In genomic region chr9:57278268-57278667, GRCm38 (mm10) we compare ENCODE assay signal across 14 mouse cellular contexts. TPM values are rescaled to one million over a fixed set of nuclear protein-coding genes. Genes with fewer than 3 reads are reported as not detected.
DNase-seq lines count a peak whose midpoint lies in the region; ATAC-seq and TF ChIP-seq lines count a peak whose summit lies in the region.
"Had no signal": no experiment of that assay in that cellular context is flagged by ENCODE, and none has a peak within 500 bp of the region (broad histone marks: within the 10 kb centered on the region; RNA-seq: fewer than 3 reads in every experiment).

No protein-coding gene starts in this region.

- no peak for TF ChIP-seq POLR2A in MEL (IDR thresholded peaks at IDR 0.05; ENCODE audit: control insufficient read depth in 1 of 2, insufficient read depth in 1 of 2, low read depth in 1 of 2, low read length in 2 of 2, poor library complexity in 1 of 2)
- TF ChIP-seq POLR2A in thymus, adult 2 months (IDR thresholded peaks at IDR 0.05; ENCODE audit: control insufficient read depth, extremely low read depth, insufficient read depth, low read length, poor library complexity), result no peak

- H3K27me3 ChIP-seq in liver, embryonic 13.5 days, result peaks cover 51% of the 10 kb centered on the region
- peaks cover 9% of the 10 kb centered on the region for H3K27me3 ChIP-seq in liver, embryonic 11.5 days (replicated peaks; ENCODE audit: control insufficient read depth, insufficient read depth, low read length)
- H3K27me3 ChIP-seq in MEL (ENCODE audit: control insufficient read depth in 1 of 2, insufficient read depth in 2 of 2, low read length in 2 of 2), result no peaks in the 10 kb centered on the region
- H3K27me3 ChIP-seq in lung, postnatal 0 days (replicated peaks; ENCODE audit: insufficient read depth, low read length), result no peaks in the 10 kb centered on the region
- no peaks in the 10 kb centered on the region; the same call in 1 of the 2 replicates for H3K27me3 ChIP-seq in thymus, adult 2 months (ENCODE audit: control insufficient read depth, insufficient read depth, low read length)
- no peaks in the 10 kb centered on the region for H3K27me3 ChIP-seq in intestine, postnatal 0 days (replicated peaks; ENCODE audit: control insufficient read depth, insufficient read depth, low read length)
- H3K27me3 ChIP-seq: Patski had no signal

- no peak overlapping the region for H3K4me3 ChIP-seq in liver, embryonic 13.5 days (replicated peaks)
- no peak overlapping the region for H3K4me3 ChIP-seq in liver, embryonic 11.5 days (ENCODE audit: low read depth, low read length)
- no peak overlapping the region for H3K4me3 ChIP-seq in MEL (ENCODE audit: control insufficient read depth in 1 of 2, insufficient read depth in 1 of 2, low read depth in 2 of 2, low read length in 2 of 2)
- no peak overlapping the region for H3K4me3 ChIP-seq in lung, postnatal 0 days (ENCODE audit: low read depth, low read length)
- H3K4me3 ChIP-seq in thymus, adult 2 months (ENCODE audit: control insufficient read depth, insufficient read depth, low read length), result no peak overlapping the region
- no peak overlapping the region for H3K4me3 ChIP-seq in intestine, postnatal 0 days (ENCODE audit: low read depth, low read length)
- H3K4me3 ChIP-seq: limb, embryonic 12.5 days had no signal

- no peak for TF ChIP-seq EP300 in MEL (IDR thresholded peaks at IDR 0.05; ENCODE audit: low read depth in 1 of 2, low read length in 2 of 2)
- TF ChIP-seq EP300 in lung, postnatal 0 days (IDR thresholded peaks at IDR 0.05), result peak; percentile 98

- no peak overlapping the region for H3K4me2 ChIP-seq in liver, embryonic 13.5 days
- no peak overlapping the region for H3K4me2 ChIP-seq in liver, embryonic 11.5 days
- H3K4me2 ChIP-seq in lung, postnatal 0 days (replicated peaks; ENCODE audit: low read depth, low read length), result no peak overlapping the region
- H3K4me2 ChIP-seq in intestine, postnatal 0 days (replicated peaks; ENCODE audit: low read depth), result no peak overlapping the region
- H3K4me2 ChIP-seq: limb, embryonic 12.5 days had no signal

- H3K9me3 ChIP-seq in liver, embryonic 13.5 days (replicated peaks), result no peaks in the 10 kb centered on the region
- H3K9me3 ChIP-seq in liver, embryonic 11.5 days (ENCODE audit: control insufficient read depth, low read length), result no peaks in the 10 kb centered on the region
- no peaks in the 10 kb centered on the region for H3K9me3 ChIP-seq in MEL (replicated peaks; ENCODE audit: insufficient read depth, low read length)
- H3K9me3 ChIP-seq in lung, postnatal 0 days (ENCODE audit: low read length), result no peaks in the 10 kb centered on the region
- H3K9me3 ChIP-seq in intestine, postnatal 0 days (ENCODE audit: control insufficient read depth), result no peaks in the 10 kb centered on the region
- H3K9me3 ChIP-seq: limb, embryonic 12.5 days had no signal

- DNase-seq in liver, embryonic 13.5 days, result no peak
- no peak for DNase-seq in liver, embryonic 11.5 days (ENCODE audit: low spot score)
- no peak for DNase-seq in MEL (ENCODE audit: low read depth, low spot score)
- peak; percentile 76 for DNase-seq in lung, postnatal 0 days (ENCODE audit: low spot score)
- peak; percentile 60 for DNase-seq in thymus, adult 2 months
- DNase-seq in cerebellum, adult 11 months, result no peak
- no peak for DNase-seq in cerebellum, postnatal 14 days
- DNase-seq: gastrocnemius, postnatal 25 days; kidney, adult 8-10 months had no signal

- H3K36me3 ChIP-seq in liver, embryonic 13.5 days, result no peaks in the 10 kb centered on the region
- H3K36me3 ChIP-seq in liver, embryonic 11.5 days (ENCODE audit: control insufficient read depth, insufficient read depth, low read length), result no peaks in the 10 kb centered on the region
- peaks cover 0 to 3% of the 10 kb centered on the region in 2 experiments; a peak in 2 of 4 replicates for H3K36me3 ChIP-seq in MEL (ENCODE audit: control insufficient read depth in 1 of 2, insufficient read depth in 2 of 2, low read length in 2 of 2)
- no peaks in the 10 kb centered on the region for H3K36me3 ChIP-seq in lung, postnatal 0 days (ENCODE audit: insufficient read depth, low read length)
- H3K36me3 ChIP-seq in thymus, adult 2 months (ENCODE audit: control insufficient read depth, insufficient read depth, low read length), result no peaks in the 10 kb centered on the region
- H3K36me3 ChIP-seq in intestine, postnatal 0 days (ENCODE audit: control insufficient read depth, insufficient read depth), result no peaks in the 10 kb centered on the region
- H3K36me3 ChIP-seq: limb, embryonic 12.5 days had no signal

- H3K27ac ChIP-seq in liver, embryonic 13.5 days, result no peak overlapping the region
- no peak overlapping the region for H3K27ac ChIP-seq in liver, embryonic 11.5 days (ENCODE audit: low read depth, low read length)
- no peak overlapping the region for H3K27ac ChIP-seq in MEL (ENCODE audit: control insufficient read depth, low read depth, low read length)
- peak overlapping the region; percentile 54; the same call in 1 of the 2 replicates for H3K27ac ChIP-seq in lung, postnatal 0 days (ENCODE audit: low read length)
- peak overlapping the region; percentile 49 for H3K27ac ChIP-seq in thymus, adult 2 months (ENCODE audit: control insufficient read depth, insufficient read depth, low read length)
- H3K27ac ChIP-seq in intestine, postnatal 0 days (ENCODE audit: low read depth, low read length), result no peak overlapping the region
- H3K27ac ChIP-seq: limb, embryonic 12.5 days had no signal

- H3K4me1 ChIP-seq in liver, embryonic 13.5 days (replicated peaks), result peaks cover 38% of the 10 kb centered on the region
- peaks cover 20% of the 10 kb centered on the region for H3K4me1 ChIP-seq in liver, embryonic 11.5 days (replicated peaks; ENCODE audit: control insufficient read depth, insufficient read depth, low read length)
- peaks cover 1 to 18% of the 10 kb centered on the region in 2 experiments for H3K4me1 ChIP-seq in MEL (ENCODE audit: control insufficient read depth in 1 of 2, insufficient read depth in 2 of 2, low read length in 2 of 2)
- peaks cover 13% of the 10 kb centered on the region for H3K4me1 ChIP-seq in lung, postnatal 0 days (ENCODE audit: insufficient read depth, low read depth, low read length)
- peaks cover 36% of the 10 kb centered on the region for H3K4me1 ChIP-seq in thymus, adult 2 months (replicated peaks; ENCODE audit: control insufficient read depth, insufficient read depth, low read length)
- H3K4me1 ChIP-seq in intestine, postnatal 0 days (replicated peaks; ENCODE audit: control insufficient read depth, insufficient read depth, low read length), result no peaks in the 10 kb centered on the region

- H3K79me2 ChIP-seq in MEL (ENCODE audit: control insufficient read depth, insufficient read depth, low read length, poor library complexity), result no peaks in the 10 kb centered on the region

- 28% methylated on average over 4 of the region's 4 CpGs for WGBS in liver, embryonic 13.5 days (ENCODE audit: insufficient replicate concordance)
- 30% methylated on average over 4 of the region's 4 CpGs for WGBS in liver, embryonic 11.5 days
- 31% methylated on average over 4 of the region's 4 CpGs for WGBS in lung, postnatal 0 days
- 7% methylated on average over 4 of the region's 4 CpGs for WGBS in thymus, adult 2 months
- 55% methylated on average over 4 of the region's 4 CpGs for WGBS in intestine, postnatal 0 days

- TF ChIP-seq RAD21 in MEL (IDR thresholded peaks at IDR 0.05; ENCODE audit: low read depth, low read length), result no peak

- ATAC-seq in liver, embryonic 13.5 days (ENCODE audit: low read depth), result 0 out of 2 replicates have a peak, but pooled peaks have one; percentile 25
- ATAC-seq in liver, embryonic 11.5 days (replicated peaks; ENCODE audit: low FRiP score), result no peak
- ATAC-seq in lung, postnatal 0 days, result peak; percentile 90
- ATAC-seq in intestine, postnatal 0 days, result no peak
- ATAC-seq: Patski had no signal

- TF ChIP-seq CTCF in MEL (IDR thresholded peaks at IDR 0.05 in 2 of 3, conservative IDR thresholded peaks at IDR 0.05 in 1 of 3; ENCODE audit: control insufficient read depth in 1 of 3, insufficient read depth in 1 of 3, low read depth in 2 of 3, low read length in 3 of 3, poor library complexity in 1 of 3, severe bottlenecking in 1 of 3), result no peak
- TF ChIP-seq CTCF in lung, postnatal 0 days (IDR thresholded peaks at IDR 0.05), result no peak
- TF ChIP-seq CTCF in thymus, adult 2 months (IDR thresholded peaks at IDR 0.05; ENCODE audit: borderline replicate concordance, control insufficient read depth, extremely low read depth, insufficient read depth, low read length, poor library complexity), result no peak
- TF ChIP-seq CTCF in intestine, postnatal 0 days (IDR thresholded peaks at IDR 0.05; ENCODE audit: low read depth), result no peak

- no peak overlapping the region for H3K9ac ChIP-seq in liver, embryonic 13.5 days
- no peak overlapping the region for H3K9ac ChIP-seq in liver, embryonic 11.5 days (ENCODE audit: low read depth, low read length)
- no peak overlapping the region for H3K9ac ChIP-seq in MEL (ENCODE audit: control insufficient read depth, low read depth, low read length, poor library complexity, severe bottlenecking)
- no peak overlapping the region for H3K9ac ChIP-seq in lung, postnatal 0 days (replicated peaks; ENCODE audit: low read depth)
- H3K9ac ChIP-seq in intestine, postnatal 0 days (ENCODE audit: low read depth, low read length), result no peak overlapping the region
- H3K9ac ChIP-seq: limb, embryonic 12.5 days had no signal

TF ChIP-seq in MEL, 35 proteins besides CTCF, POLR2A, EP300 and RAD21 (continues in another document):
- TF ChIP-seq ZKSCAN1 (IDR thresholded peaks at IDR 0.05; ENCODE audit: low read depth, low read length) (no peak), TAL1 (IDR thresholded peaks at IDR 0.05; ENCODE audit: low read length) (peak; percentile 45)

RNA-seq across cellular contexts. Expression of gene 1700017B05Rik, which starts 15.9 kb away (rescaled TPM):
- polyA plus RNA-seq in liver, embryonic 13.5 days (2015; fragmentation: Nextera tagmentation; extraction: Ambion mirVana), result 14.6 and 14.9 TPM in 2 replicates
- 27.0 and 29.5 TPM in 2 replicates for polyA plus RNA-seq in liver, embryonic 11.5 days (2014; fragmentation: Nextera tagmentation; extraction: Ambion mirVana)
- total RNA-seq in MEL (2012; rRNA removed), result 52.7 and 55.7 TPM in 2 replicates
- polyA plus RNA-seq in MEL (2012; ENCODE audit: insufficient read depth in 1 of 2, insufficient read length in 2 of 2, low read depth in 1 of 2, low replicate concordance in 2 of 2, missing spikeins in 1 of 2), result 10 to 100 TPM in 1 of 2 experiments, not detected in 1; 76.5 TPM
- 15.6 TPM in 2 replicates for polyA plus RNA-seq in lung, postnatal 0 days (2015; fragmentation: Nextera tagmentation; extraction: Ambion mirVana)
- polyA plus RNA-seq in thymus, adult 2 months (2012; rRNA removed), result 43.5 and 54.4 TPM in 2 replicates
- 12.8 and 14.2 TPM in 2 replicates for polyA plus RNA-seq in intestine, postnatal 0 days (2015; fragmentation: Nextera tagmentation; extraction: Ambion mirVana)

RNA-seq across cellular contexts. Expression of gene Trcg1, which starts 41.9 kb away (rescaled TPM):
- not detected in 2 replicates for polyA plus RNA-seq in liver, embryonic 13.5 days (2015; fragmentation: Nextera tagmentation; extraction: Ambion mirVana)
- not detected in 2 replicates for polyA plus RNA-seq in liver, embryonic 11.5 days (2014; fragmentation: Nextera tagmentation; extraction: Ambion mirVana)
- total RNA-seq in MEL (2012; rRNA removed), result not detected in 2 replicates
- not detected for polyA plus RNA-seq in MEL (2012; ENCODE audit: insufficient read depth in 1 of 2, insufficient read length in 2 of 2, low read depth in 1 of 2, low replicate concordance in 2 of 2, missing spikeins in 1 of 2)
- not detected in 2 replicates for polyA plus RNA-seq in lung, postnatal 0 days (2015; fragmentation: Nextera tagmentation; extraction: Ambion mirVana)
- 0.03 and 0.06 TPM in 2 replicates for polyA plus RNA-seq in thymus, adult 2 months (2012; rRNA removed)
- not detected in 2 replicates for polyA plus RNA-seq in intestine, postnatal 0 days (2015; fragmentation: Nextera tagmentation; extraction: Ambion mirVana)
- total RNA-seq: gastrocnemius, postnatal 25 days had no signal
- polyA plus RNA-seq: limb, embryonic 12.5 days; neural tube, embryonic 11.5 days; Patski; stomach, embryonic 14.5 days had no signal

Comparison
In these comparisons a context has a peak if more than half of its experiments do, and no peak if none do; other contexts are left out.
1. ATAC-seq: peak in liver, embryonic 13.5 days (single experiment) and lung, postnatal 0 days (single experiment); none in liver, embryonic 11.5 days (single experiment) and intestine, postnatal 0 days (single experiment).
2. DNase-seq: peak in lung, postnatal 0 days (single experiment) and thymus, adult 2 months (single experiment); none in liver, embryonic 13.5 days (single experiment), liver, embryonic 11.5 days (single experiment), MEL (single experiment), cerebellum, adult 11 months (single experiment) and cerebellum, postnatal 14 days (0 of 2).
3. H3K27ac ChIP-seq: peak in lung, postnatal 0 days (single experiment) and thymus, adult 2 months (single experiment); none in liver, embryonic 13.5 days (single experiment), liver, embryonic 11.5 days (single experiment), MEL (single experiment) and intestine, postnatal 0 days (single experiment).